Mouse (Mus musculus) neutrophil, adult 59 days (primary cell): Measurements from ENCODE around the gene Arl14ep. TPM values are rescaled to one million over a fixed set of nuclear protein-coding genes. Genes with fewer than 3 reads are reported as not detected.

ENCODE experiments used
- total RNA-seq, 2 experiments: library from RNA; stranded (reverse); gene quantifications; 1 replicate in 1 of 2; 2 replicates in 1 of 2; pipeline ENCODE4 v1.2.4; 2023

The Arl14ep gene
- total RNA-seq = 10 to 100 TPM; 17.9 to 18.7 TPM

DNA sequence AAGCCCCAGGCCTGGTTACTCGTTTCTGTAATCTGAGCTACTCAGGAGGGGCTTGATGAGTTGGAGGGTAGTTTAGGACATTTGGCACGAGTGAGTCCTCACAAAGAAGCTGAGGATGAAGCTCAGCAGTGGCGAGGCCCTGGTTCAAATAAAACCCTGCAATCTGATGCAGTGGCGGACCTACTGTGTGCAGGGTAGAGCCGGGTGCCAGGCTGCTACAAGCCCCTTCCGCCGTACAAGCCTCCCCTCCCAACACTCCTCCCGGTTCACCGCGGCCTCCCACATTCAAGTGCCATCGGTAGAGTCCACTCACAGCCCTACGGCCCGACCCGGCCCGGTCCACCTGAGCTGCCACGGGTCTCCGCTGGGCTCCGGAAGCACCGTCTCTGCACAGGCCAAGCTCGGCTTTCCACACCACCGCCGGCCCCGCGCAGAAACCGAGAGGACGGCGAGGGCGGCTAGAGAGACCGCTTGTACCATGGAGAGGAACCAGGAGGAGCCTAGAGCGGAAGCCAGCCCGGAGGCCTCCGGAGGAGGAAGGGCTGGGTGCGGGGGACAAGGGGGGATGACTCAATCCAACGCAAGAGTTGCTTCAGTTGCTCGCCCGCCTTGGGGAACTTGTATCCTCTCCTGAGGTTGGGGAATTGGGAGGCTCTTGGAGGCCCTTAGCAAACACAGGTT lies at the start of gene Arl14ep:
TSS of gene Arl14ep (minus strand) at position 466 of the 681 bp plus-strand sequence.

Other genes starting within 250 kb of the Arl14ep start
- gene Fshb, start 85.2 kb upstream of the Arl14ep start, total RNA-seq = not detected